Mouse (Mus musculus): ENCODE data around the gene Abl1. TPM values are rescaled to one million over a fixed set of nuclear protein-coding genes. Genes with fewer than 3 reads are reported as not detected.

Abl1 gene
- polyA plus RNA-seq, 1 experiment from 2014 or later, result 28.9 TPM

- Histone ChIP-seq H3K9me3 (ENCODE audit: control insufficient read depth, low read length) (no peaks in the 10 kb centered on the region), H3K4me3 (ENCODE audit: control insufficient read depth in 1 of 2, insufficient read depth in 1 of 2, low read depth in 1 of 2, low read length in 2 of 2) (no peak overlapping the region), H3K27ac (replicated peaks in 1 of 2; ENCODE audit: control insufficient read depth in 1 of 2, insufficient read depth in 1 of 2, low read depth in 2 of 2, low read length in 2 of 2) (no peak overlapping the region), H3K4me2 (ENCODE audit: low read length) (no peak overlapping the region), H3K9ac (ENCODE audit: low read length) (no peak overlapping the region), H3K36me3 (ENCODE audit: control insufficient read depth, insufficient read depth, low read length) (no peaks in the 10 kb centered on the region), H3K27me3 (ENCODE audit: control insufficient read depth, insufficient read depth, low read length) (peaks cover 100% of the 10 kb centered on the region), H3K4me1 (ENCODE audit: control insufficient read depth in 2 of 2, insufficient read depth in 2 of 2, low read length in 2 of 2) (peaks cover 0 to 5% of the 10 kb centered on the region in 2 experiments; a peak in 1 of 4 replicates)
- WGBS, result 4% methylated on average over 18 of the region's 18 CpGs
- no peak for ATAC-seq (ENCODE audit: insufficient number of reproducible peaks, insufficient read depth, low FRiP score, low read depth)
Measured at GRCm38 (mm10) chr2:31641929-31642328, 46.2 kb upstream of the Abl1 start.

- H3K4me2 ChIP-seq (ENCODE audit: low read length), result peak overlapping the region; percentile 98
- H3K36me3 ChIP-seq (ENCODE audit: control insufficient read depth, insufficient read depth, low read length), result no peaks in the 10 kb centered on the region
- under 1% methylated on average over 82 of the region's 109 CpGs for WGBS
- no peak overlapping the region for H3K27ac ChIP-seq (replicated peaks in 1 of 2; ENCODE audit: control insufficient read depth in 1 of 2, insufficient read depth in 1 of 2, low read depth in 2 of 2, low read length in 2 of 2)
- no peaks in the 10 kb centered on the region for H3K9me3 ChIP-seq (ENCODE audit: control insufficient read depth, low read length)
- peaks cover 82% of the 10 kb centered on the region for H3K27me3 ChIP-seq (ENCODE audit: control insufficient read depth, insufficient read depth, low read length)
- H3K4me1 ChIP-seq (ENCODE audit: control insufficient read depth in 2 of 2, insufficient read depth in 2 of 2, low read length in 2 of 2), result 0 out of 4 replicates have a peak, but pooled peaks cover 0 to 9% of the 10 kb centered on the region in 2 experiments
- H3K4me3 ChIP-seq (ENCODE audit: control insufficient read depth in 1 of 2, insufficient read depth in 1 of 2, low read depth in 1 of 2, low read length in 2 of 2), result peak overlapping the region; percentile 56 to 61
- ATAC-seq (ENCODE audit: insufficient number of reproducible peaks, insufficient read depth, low FRiP score, low read depth), result no peak
- H3K9ac ChIP-seq (ENCODE audit: low read length), result peak overlapping the region; percentile 59; the same call in 1 of the 2 replicates
Measured at GRCm38 (mm10) chr2:31653971-31654853, 34.0 kb upstream of the Abl1 start.

DNA sequence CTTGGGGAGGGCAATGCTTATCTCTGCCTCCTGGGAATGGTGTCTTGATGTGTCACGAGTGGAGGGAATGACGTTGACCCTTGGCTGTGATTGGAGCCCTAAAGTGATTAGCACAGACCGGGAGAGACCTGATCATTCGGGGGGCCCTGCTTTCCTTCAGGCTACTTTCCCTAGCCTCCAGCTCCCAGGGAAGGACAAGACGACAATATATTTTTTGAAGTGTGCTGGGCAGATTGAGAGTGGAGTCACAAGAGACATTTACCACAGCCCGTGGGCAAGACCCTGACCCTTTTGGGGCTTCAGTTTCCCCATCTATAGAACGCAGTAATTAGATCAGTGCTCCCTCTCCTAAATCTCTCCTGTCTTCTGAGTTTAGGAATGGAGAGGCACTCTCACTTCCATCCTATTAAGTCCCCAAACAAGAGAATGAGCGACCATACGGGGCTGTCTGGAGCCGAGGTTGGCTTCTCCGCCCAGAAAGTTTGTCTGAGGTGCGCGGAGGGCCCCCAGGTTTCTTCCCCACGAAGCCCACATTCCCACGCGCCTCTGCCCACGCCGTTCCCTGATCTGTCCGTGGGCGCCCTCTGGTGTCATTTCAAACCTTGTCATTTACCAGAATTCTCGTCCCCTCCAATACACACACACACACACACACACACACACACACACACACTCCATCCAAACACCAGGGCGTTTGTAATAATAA is 33.2 kb upstream of the Abl1 start:
- Histone ChIP-seq H3K4me1 (ENCODE audit: control insufficient read depth in 2 of 2, insufficient read depth in 2 of 2, low read length in 2 of 2) (0 out of 4 replicates have a peak, but pooled peaks cover 0 to 9% of the 10 kb centered on the region in 2 experiments), H3K9ac (ENCODE audit: low read length) (no peak overlapping the region), H3K36me3 (ENCODE audit: control insufficient read depth, insufficient read depth, low read length) (no peaks in the 10 kb centered on the region), H3K9me3 (ENCODE audit: control insufficient read depth, low read length) (no peaks in the 10 kb centered on the region), H3K27me3 (ENCODE audit: control insufficient read depth, insufficient read depth, low read length) (peaks cover 74% of the 10 kb centered on the region), H3K27ac (replicated peaks in 1 of 2; ENCODE audit: control insufficient read depth in 1 of 2, insufficient read depth in 1 of 2, low read depth in 2 of 2, low read length in 2 of 2) (no peak overlapping the region), H3K4me3 (ENCODE audit: control insufficient read depth in 1 of 2, insufficient read depth in 1 of 2, low read depth in 1 of 2, low read length in 2 of 2) (peak overlapping the region; percentile 56 to 61), H3K4me2 (ENCODE audit: low read length) (peak overlapping the region; percentile 98)
- no peak for ATAC-seq (ENCODE audit: insufficient number of reproducible peaks, insufficient read depth, low FRiP score, low read depth)
- WGBS, result 7% methylated on average over 22 of the region's 22 CpGs

GRCm38 (mm10) chr2:31656374-31656773 is 31.8 kb upstream of the Abl1 start:
- Histone ChIP-seq H3K9ac (ENCODE audit: low read length) (no peak overlapping the region), H3K27ac (replicated peaks in 1 of 2; ENCODE audit: control insufficient read depth in 1 of 2, insufficient read depth in 1 of 2, low read depth in 2 of 2, low read length in 2 of 2) (no peak overlapping the region), H3K4me1 (ENCODE audit: control insufficient read depth in 2 of 2, insufficient read depth in 2 of 2, low read length in 2 of 2) (0 out of 4 replicates have a peak, but pooled peaks cover 0 to 9% of the 10 kb centered on the region in 2 experiments), H3K27me3 (ENCODE audit: control insufficient read depth, insufficient read depth, low read length) (peaks cover 62% of the 10 kb centered on the region), H3K9me3 (ENCODE audit: control insufficient read depth, low read length) (no peaks in the 10 kb centered on the region), H3K36me3 (ENCODE audit: control insufficient read depth, insufficient read depth, low read length) (no peaks in the 10 kb centered on the region), H3K4me3 (ENCODE audit: control insufficient read depth in 1 of 2, insufficient read depth in 1 of 2, low read depth in 1 of 2, low read length in 2 of 2) (no peak overlapping the region), H3K4me2 (ENCODE audit: low read length) (no peak overlapping the region)
- ATAC-seq (ENCODE audit: insufficient number of reproducible peaks, insufficient read depth, low FRiP score, low read depth), result no peak
- 78% methylated on average over 7 of the region's 7 CpGs for WGBS

DNA sequence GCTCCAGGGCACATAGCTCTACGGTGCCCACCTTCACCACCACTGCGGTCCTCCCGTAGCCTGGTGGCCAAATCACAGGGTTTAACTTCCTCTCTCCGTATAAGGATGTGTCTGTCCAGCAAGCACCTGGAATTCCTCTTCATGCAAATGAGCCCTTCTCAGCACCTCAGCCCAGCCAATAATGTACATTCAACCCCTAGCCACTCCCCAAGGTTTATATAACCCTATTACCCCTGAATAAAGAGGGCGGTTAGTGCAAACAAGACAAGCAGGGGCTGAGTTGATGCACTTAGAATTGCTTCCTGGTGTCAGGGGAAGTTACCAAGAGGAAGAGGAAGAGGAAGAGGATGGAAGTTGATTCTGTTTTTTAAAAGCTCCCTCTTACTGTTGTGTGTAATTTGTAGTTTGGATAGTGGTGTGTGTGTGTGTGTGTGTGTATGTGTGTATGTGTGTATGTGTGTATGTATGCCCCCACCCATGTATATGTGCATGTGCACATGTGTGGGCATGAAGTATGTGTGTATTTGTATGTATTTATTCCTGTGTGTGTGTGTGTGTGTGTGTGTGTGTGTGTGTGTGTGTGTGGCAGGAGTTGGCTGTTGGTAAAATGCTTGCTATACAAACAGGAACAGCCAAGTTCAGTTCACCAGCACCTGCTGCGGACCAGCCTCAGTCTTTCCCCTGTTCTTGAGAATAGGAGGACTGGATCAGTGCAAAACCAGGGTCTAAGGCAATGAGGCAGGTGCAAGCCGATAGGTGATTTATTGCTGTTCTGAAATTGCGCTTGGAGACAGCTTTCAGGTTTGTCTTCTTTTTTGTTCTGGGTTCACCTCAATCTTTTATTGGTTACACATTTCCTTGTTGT is 25.0 kb upstream of the Abl1 start:
- Histone ChIP-seq H3K9ac (ENCODE audit: low read length) (no peak overlapping the region), H3K4me1 (ENCODE audit: control insufficient read depth in 2 of 2, insufficient read depth in 2 of 2, low read length in 2 of 2) (no peaks in the 10 kb centered on the region), H3K4me3 (ENCODE audit: control insufficient read depth in 1 of 2, insufficient read depth in 1 of 2, low read depth in 1 of 2, low read length in 2 of 2) (no peak overlapping the region), H3K9me3 (ENCODE audit: control insufficient read depth, low read length) (no peaks in the 10 kb centered on the region), H3K36me3 (ENCODE audit: control insufficient read depth, insufficient read depth, low read length) (no peaks in the 10 kb centered on the region), H3K27ac (replicated peaks in 1 of 2; ENCODE audit: control insufficient read depth in 1 of 2, insufficient read depth in 1 of 2, low read depth in 2 of 2, low read length in 2 of 2) (no peak overlapping the region), H3K4me2 (ENCODE audit: low read length) (no peak overlapping the region), H3K27me3 (ENCODE audit: control insufficient read depth, insufficient read depth, low read length) (peaks cover 6% of the 10 kb centered on the region)
- WGBS, result 71% methylated on average over 8 of the region's 8 CpGs
- ATAC-seq (ENCODE audit: insufficient number of reproducible peaks, insufficient read depth, low FRiP score, low read depth), result no peak

DNA sequence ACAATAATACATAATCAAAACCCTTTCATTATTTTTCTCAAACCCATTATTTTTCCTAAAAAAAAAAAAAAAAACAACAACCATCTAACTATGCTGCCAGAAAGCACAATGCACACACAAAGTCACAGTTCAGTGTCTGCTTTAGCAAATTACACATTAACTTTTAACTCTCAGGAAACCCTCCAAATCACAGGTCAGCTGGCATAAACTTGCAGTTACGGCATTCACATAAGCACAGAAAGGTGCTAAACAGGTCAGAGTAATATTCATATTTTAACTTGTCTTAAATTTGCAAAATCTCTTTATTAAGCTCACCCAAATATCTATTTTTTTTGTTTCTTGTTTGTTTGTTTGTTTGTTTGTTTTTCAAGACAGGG is 24.4 kb upstream of the Abl1 start:
- Histone ChIP-seq H3K27me3 (ENCODE audit: control insufficient read depth, insufficient read depth, low read length) (peaks cover 6% of the 10 kb centered on the region), H3K9me3 (ENCODE audit: control insufficient read depth, low read length) (no peaks in the 10 kb centered on the region), H3K27ac (replicated peaks in 1 of 2; ENCODE audit: control insufficient read depth in 1 of 2, insufficient read depth in 1 of 2, low read depth in 2 of 2, low read length in 2 of 2) (no peak overlapping the region), H3K4me3 (ENCODE audit: control insufficient read depth in 1 of 2, insufficient read depth in 1 of 2, low read depth in 1 of 2, low read length in 2 of 2) (no peak overlapping the region), H3K9ac (ENCODE audit: low read length) (no peak overlapping the region), H3K4me2 (ENCODE audit: low read length) (no peak overlapping the region), H3K36me3 (ENCODE audit: control insufficient read depth, insufficient read depth, low read length) (no peaks in the 10 kb centered on the region), H3K4me1 (ENCODE audit: control insufficient read depth in 2 of 2, insufficient read depth in 2 of 2, low read length in 2 of 2) (no peaks in the 10 kb centered on the region)
- 83% methylated on average over 1 of the region's 1 CpGs for WGBS
- ATAC-seq (ENCODE audit: insufficient number of reproducible peaks, insufficient read depth, low FRiP score, low read depth), result no peak

- Histone ChIP-seq H3K4me3 (ENCODE audit: control insufficient read depth in 1 of 2, insufficient read depth in 1 of 2, low read depth in 1 of 2, low read length in 2 of 2) (no peak overlapping the region), H3K4me2 (ENCODE audit: low read length) (no peak overlapping the region)
- 24% methylated on average over 4 of the region's 4 CpGs for WGBS
Measured at GRCm38 (mm10) chr2:31667332-31667731, 20.8 kb upstream of the Abl1 start.

More at GRCm38 (mm10) chr2:31667332-31667731, 20.8 kb upstream of the Abl1 start:
- H3K36me3 ChIP-seq (ENCODE audit: control insufficient read depth, insufficient read depth, low read length), result no peaks in the 10 kb centered on the region; the same call in 1 of the 2 replicates
- no peaks in the 10 kb centered on the region for H3K9me3 ChIP-seq (ENCODE audit: control insufficient read depth, low read length)
- no peak overlapping the region for H3K9ac ChIP-seq (ENCODE audit: low read length)
- ATAC-seq (ENCODE audit: insufficient number of reproducible peaks, insufficient read depth, low FRiP score, low read depth), result no peak
- no peak overlapping the region for H3K27ac ChIP-seq (replicated peaks in 1 of 2; ENCODE audit: control insufficient read depth in 1 of 2, insufficient read depth in 1 of 2, low read depth in 2 of 2, low read length in 2 of 2)
- H3K27me3 ChIP-seq (ENCODE audit: control insufficient read depth, insufficient read depth, low read length), result peaks cover 3% of the 10 kb centered on the region; the same call in 1 of the 2 replicates
- peaks cover 3 to 11% of the 10 kb centered on the region in 2 experiments; a peak in 2 of 4 replicates for H3K4me1 ChIP-seq (ENCODE audit: control insufficient read depth in 2 of 2, insufficient read depth in 2 of 2, low read length in 2 of 2)

Data from heart, embryonic 14.5 days (tissue).